Mouse (Mus musculus) hindbrain, embryonic 11.5 days (tissue): Measurements from ENCODE around the gene Kcna6. TPM values are rescaled to one million over a fixed set of nuclear protein-coding genes. Genes with fewer than 3 reads are reported as not detected.
A peak's percentile ranks its signal among the peaks of the same experiment; 100 is the strongest.

Source experiments
- ATAC-seq: fragments of 200-750 bp; cut with Nextera tagmentation; 2 replicates; pipeline ENCODE4 v1.8.0; 2017; ENCODE audit warnings: mild to moderate bottlenecking, moderate TSS enrichment, moderate library complexity; ENCODE audit not compliant: low FRiP score
- DNase-seq: peaks from one replicate; pipeline ENCODE4 v3.0.0-alpha.2; 2015; ENCODE audit warnings: low spot score
- H3K27ac ChIP-seq: fragments of 300-500 bp; sonication (generic); 2 replicates; pipeline ENCODE4 v1.5.1; 2014; ENCODE audit warnings: mild to moderate bottlenecking, low read depth, low read length
- H3K27me3 ChIP-seq: fragments of 300-500 bp; sonication (generic); 2 replicates; pipeline ENCODE4 v1.6.1; 2014; ENCODE audit warnings: mild to moderate bottlenecking, low read length, moderate library complexity, mixed read lengths; ENCODE audit not compliant: control insufficient read depth, insufficient read depth
- H3K36me3 ChIP-seq: fragments of 300-500 bp; sonication (generic); 2 replicates; pipeline ENCODE4 v1.6.1; 2014; ENCODE audit warnings: mild to moderate bottlenecking, low read length, moderate library complexity, mixed read lengths; ENCODE audit not compliant: control insufficient read depth, insufficient read depth
- H3K4me1 ChIP-seq: fragments of 300-500 bp; sonication (generic); replicated peaks from 2 replicates; pipeline ENCODE4 v1.6.1; 2014; ENCODE audit warnings: low read length, mixed read lengths; ENCODE audit not compliant: control insufficient read depth, insufficient read depth
- H3K4me2 ChIP-seq: fragments of 300-500 bp; sonication (generic); replicated peaks from 2 replicates; pipeline ENCODE4 v1.6.1; 2014; ENCODE audit warnings: mild to moderate bottlenecking, low read depth, low read length
- H3K4me3 ChIP-seq: fragments of 300-500 bp; sonication (generic); 2 replicates; pipeline ENCODE4 v1.5.1; 2014; ENCODE audit warnings: low read depth, low read length
- H3K9ac ChIP-seq: fragments of 300-500 bp; sonication (generic); 2 replicates; pipeline ENCODE4 v1.6.1; 2014; ENCODE audit warnings: low read depth, low read length
- H3K9me3 ChIP-seq: fragments of 300-500 bp; sonication (generic); 2 replicates; pipeline ENCODE4 v1.6.1; 2016; ENCODE audit warnings: low read length; ENCODE audit not compliant: control insufficient read depth
- WGBS: fragments of 180-500 bp; shearing (Covaris S2); extraction: QIAGEN DNeasy Blood & Tissue Kit; methylation state at CpG from one replicate; pipeline ENCODE4 v1.1.7; 2014; 5-methylcytosine and 5-hydroxymethylcytosine counted together
- polyA plus RNA-seq: library from polyadenylated mRNA; unstranded; fragments of >200 nt; fragmentation: Nextera tagmentation; extraction: Ambion mirVana; gene quantifications from 2 replicates; pipeline ENCODE4 v1.2.1, GENCODE M21; 2014

The Kcna6 gene
- polyA plus RNA-seq, 1 experiment from 2014 or later: 5.0 TPM

DNA sequence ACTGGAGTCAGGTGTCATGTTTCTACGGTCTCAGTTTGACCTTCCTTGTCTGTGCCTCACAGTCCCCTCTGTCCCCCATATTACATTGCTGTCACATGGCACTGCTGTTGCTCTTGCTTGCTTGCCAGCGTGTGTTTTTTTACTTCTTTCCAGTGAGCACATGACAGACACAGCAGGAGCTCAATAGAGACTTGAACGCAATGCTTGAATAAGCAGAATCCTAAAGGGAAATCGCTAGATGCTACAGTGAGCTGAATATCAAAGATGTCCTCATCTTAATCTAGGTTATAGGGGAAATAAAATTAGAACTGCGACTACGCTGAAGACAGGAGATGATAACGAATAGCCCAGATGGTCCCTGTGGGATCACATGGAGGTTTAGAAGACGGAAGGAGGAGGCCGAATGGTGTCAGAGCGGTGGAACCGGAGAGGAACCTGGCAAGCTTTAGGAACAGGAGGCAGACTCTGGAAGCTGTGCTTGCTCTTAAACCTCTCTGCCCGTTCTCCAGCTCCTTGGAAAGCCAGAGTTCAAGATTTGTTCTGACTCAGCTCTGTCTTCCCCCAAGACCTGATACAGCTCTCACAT lies 29.8 kb upstream of the Kcna6 start:
- no peaks in the 10 kb centered on the region for H3K4me1 ChIP-seq
- H3K9me3 ChIP-seq: no peaks in the 10 kb centered on the region
- H3K9ac ChIP-seq: no peak overlapping the region
- H3K4me3 ChIP-seq: no peak overlapping the region
- H3K27me3 ChIP-seq: no peaks in the 10 kb centered on the region
- no peak overlapping the region for H3K27ac ChIP-seq
- DNase-seq (no peak), ATAC-seq (no peak)
- WGBS: 70% methylated on average over 12 of the region's 12 CpGs
- no peaks in the 10 kb centered on the region for H3K36me3 ChIP-seq
- no peak overlapping the region for H3K4me2 ChIP-seq

DNA sequence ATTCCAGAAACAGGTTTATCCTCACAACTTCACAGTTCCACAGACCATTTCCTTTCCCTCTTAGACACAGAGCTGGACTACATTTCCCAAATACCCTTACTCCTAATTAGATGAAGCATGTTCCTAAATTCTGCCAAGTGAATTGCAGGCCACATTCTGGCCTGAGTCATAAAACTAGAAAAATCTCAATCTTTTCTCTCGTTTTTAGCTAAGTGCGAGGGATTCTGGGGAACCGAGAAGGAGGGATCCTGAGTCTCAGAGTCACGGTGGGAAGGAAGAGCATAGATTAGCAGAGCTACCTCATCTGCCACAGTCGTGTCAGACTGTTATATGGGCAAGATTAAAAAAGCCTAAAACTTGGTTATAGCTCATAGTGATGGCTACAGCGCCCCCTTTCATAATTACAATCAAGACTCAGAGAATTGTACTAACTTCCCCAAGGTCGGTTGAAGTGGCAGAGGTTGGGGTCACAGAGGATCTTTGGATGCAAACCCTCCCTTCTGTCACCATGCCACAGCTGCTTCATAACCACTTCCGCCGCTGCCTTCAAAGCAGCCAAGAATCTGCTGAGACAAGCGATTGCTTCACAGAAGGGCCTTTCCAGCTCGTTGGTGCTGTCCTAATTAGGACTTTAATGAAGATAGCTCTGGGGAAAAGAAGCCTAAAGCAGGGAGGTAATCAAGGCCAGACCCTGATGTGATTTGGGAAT lies 28.6 kb upstream of the Kcna6 start:
- no peaks in the 10 kb centered on the region for H3K36me3 ChIP-seq
- no peak overlapping the region for H3K4me3 ChIP-seq
- H3K27ac ChIP-seq: no peak overlapping the region
- H3K9me3 ChIP-seq: no peaks in the 10 kb centered on the region
- no peak for DNase-seq
- 73% methylated on average over 11 of the region's 11 CpGs for WGBS
- ATAC-seq: no peak
- no peaks in the 10 kb centered on the region for H3K27me3 ChIP-seq
- H3K9ac ChIP-seq: no peak overlapping the region
- H3K4me1 ChIP-seq: 0 out of 2 replicates have a peak, but pooled peaks cover 2% of the 10 kb centered on the region
- no peak overlapping the region for H3K4me2 ChIP-seq

DNA sequence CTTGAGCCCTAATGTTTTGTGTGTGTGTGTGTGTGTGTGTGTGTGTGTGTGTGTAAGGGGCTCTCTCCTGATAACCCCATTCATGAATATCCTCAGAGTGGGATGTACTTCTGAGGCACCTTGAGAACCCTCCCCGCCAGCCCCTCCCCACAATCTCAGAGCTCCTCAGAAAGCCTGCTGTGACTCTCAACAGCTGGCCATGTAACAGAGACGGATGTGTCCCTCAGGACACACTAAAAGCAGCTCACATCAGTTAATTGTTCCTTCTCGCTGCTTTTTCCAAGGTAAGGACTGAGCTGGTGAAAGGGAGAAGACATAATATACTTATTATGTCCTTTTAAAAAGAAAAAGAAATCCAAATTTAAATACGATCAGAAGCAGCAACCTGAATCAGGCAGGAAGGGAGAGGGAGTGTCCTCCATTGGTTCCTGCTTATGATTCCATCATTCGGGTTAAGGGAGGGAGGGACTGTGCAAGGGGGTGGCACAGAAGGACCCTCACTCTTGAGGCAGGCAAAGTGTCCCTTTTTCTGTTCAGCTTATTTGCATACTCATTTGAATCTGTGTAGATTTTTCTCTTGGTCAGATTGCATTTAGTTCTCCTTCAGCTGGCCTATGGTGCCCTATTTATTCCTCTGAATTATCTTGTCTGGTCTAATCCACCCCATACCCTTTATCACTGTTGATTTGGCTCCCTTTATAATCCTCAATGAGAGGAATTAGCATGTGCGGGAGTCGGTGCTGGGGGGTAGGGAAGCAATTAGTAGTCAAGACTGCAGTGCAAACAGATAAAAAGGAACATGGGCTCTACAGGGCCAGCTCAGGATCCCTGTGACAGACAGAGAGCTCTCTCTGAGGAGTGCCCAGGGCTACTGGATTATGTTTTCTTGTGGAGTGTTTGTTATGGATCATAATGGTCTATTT lies 27.4 kb upstream of the Kcna6 start:
- peak; percentile 81 for ATAC-seq

DNA sequence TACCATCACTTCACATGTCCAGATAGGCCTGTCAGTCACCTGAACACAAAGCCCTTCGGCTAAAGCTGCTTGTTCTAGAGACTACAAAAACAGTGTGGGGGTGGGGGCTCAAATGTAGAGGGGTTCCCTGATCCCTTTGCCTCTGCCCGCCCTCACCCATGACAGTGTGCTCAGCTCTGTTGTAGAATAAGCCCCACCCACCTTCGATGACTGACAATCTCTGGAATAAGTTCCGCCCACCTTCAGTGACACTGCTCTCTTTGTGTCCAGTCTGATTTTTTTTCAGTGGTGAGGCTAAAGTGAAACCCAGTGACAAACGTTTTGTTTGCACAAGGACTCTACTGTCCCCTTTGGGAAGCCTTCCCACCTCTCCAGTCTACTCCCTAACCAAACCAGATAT lies 26.1 kb upstream of the Kcna6 start:
- Histone ChIP-seq H3K4me3 (no peak overlapping the region), H3K27me3 (no peaks in the 10 kb centered on the region), H3K9ac (0 out of 2 replicates have a peak overlapping the region, but pooled peaks have one; percentile 7), H3K36me3 (no peaks in the 10 kb centered on the region), H3K4me2 (no peak overlapping the region), H3K9me3 (no peaks in the 10 kb centered on the region), H3K27ac (no peak overlapping the region; the same call in 1 of the 2 replicates), H3K4me1 (0 out of 2 replicates have a peak, but pooled peaks cover 2% of the 10 kb centered on the region)
- ATAC-seq: peak; percentile 54; the same call in 1 of the 2 replicates
- DNase-seq: peak; percentile 46
- 52% methylated on average over 5 of the region's 5 CpGs for WGBS

More for the DNA sequence above, 27.4 kb upstream of the Kcna6 start:
- H3K4me2 ChIP-seq: no peak overlapping the region; the same call in 1 of the 2 replicates
- no peak overlapping the region for H3K4me3 ChIP-seq
- H3K27me3 ChIP-seq: no peaks in the 10 kb centered on the region
- no peak overlapping the region for H3K9ac ChIP-seq
- peak overlapping the region; percentile 49 for H3K27ac ChIP-seq
- H3K9me3 ChIP-seq: no peaks in the 10 kb centered on the region
- 23% methylated on average over 7 of the region's 7 CpGs for WGBS
- H3K4me1 ChIP-seq: 0 out of 2 replicates have a peak, but pooled peaks cover 2% of the 10 kb centered on the region
- no peaks in the 10 kb centered on the region for H3K36me3 ChIP-seq
- peak; percentile 33 for DNase-seq

DNA sequence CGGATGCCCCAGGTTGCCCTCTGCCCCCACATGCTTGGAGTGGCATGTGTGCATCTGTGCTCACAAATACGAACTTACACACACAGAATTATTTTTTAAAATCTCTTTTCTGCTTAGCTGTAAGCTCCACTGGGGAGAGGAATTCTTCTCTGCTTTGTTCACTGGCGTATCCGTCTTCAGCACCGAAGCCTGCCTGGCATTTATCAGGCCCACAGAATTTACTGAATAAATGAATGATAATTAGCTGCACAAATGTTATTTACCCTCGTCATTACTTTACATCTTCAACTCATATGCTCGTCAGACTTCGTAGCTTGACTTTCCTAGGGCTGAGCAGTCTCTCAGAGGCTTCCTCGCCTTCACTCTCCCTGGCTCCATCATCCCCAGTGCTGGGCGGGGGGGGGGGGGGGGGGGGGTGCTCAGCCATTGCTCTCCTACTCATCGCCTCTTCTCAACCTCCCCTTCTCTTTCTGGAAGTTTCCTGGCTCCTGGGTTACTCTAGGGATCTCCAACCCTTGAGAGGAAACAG lies 24.2 kb upstream of the Kcna6 start:
- no peak for ATAC-seq
- H3K36me3 ChIP-seq: no peaks in the 10 kb centered on the region
- no peak overlapping the region for H3K4me2 ChIP-seq
- DNase-seq: no peak
- H3K4me3 ChIP-seq: no peak overlapping the region
- H3K9me3 ChIP-seq: no peaks in the 10 kb centered on the region
- H3K27me3 ChIP-seq: no peaks in the 10 kb centered on the region
- H3K4me1 ChIP-seq: 0 out of 2 replicates have a peak, but pooled peaks cover 2% of the 10 kb centered on the region
- 75% methylated on average over 10 of the region's 11 CpGs for WGBS
- no peak overlapping the region for H3K27ac ChIP-seq
- no peak overlapping the region for H3K9ac ChIP-seq

DNA sequence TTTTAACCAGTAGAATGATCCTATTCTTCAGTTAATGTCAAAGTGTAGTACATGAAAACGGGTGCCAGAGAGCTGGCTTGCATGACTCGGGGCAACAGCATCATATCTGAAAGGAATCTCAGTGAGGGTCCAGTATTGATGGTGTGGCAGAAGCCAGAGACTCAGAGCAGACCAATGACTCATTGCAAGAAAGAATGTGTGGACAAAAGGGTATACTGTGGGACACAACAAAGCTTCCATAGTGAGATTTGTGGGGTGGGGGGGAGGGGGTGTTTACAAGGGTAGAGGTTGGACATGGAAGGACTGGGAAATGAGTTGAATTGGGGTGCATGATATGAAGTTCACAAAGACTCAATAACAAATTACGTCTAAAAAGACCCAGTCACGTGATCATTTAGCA lies 20.9 kb upstream of the Kcna6 start:
- ATAC-seq: no peak
- H3K4me1 ChIP-seq: 0 out of 2 replicates have a peak, but pooled peaks cover 2% of the 10 kb centered on the region
- no peak overlapping the region for H3K4me2 ChIP-seq
- no peak overlapping the region for H3K4me3 ChIP-seq
- WGBS: 90% methylated on average over 4 of the region's 4 CpGs
- no peaks in the 10 kb centered on the region for H3K9me3 ChIP-seq
- H3K27ac ChIP-seq: no peak overlapping the region
- no peaks in the 10 kb centered on the region for H3K27me3 ChIP-seq
- no peak for DNase-seq
- H3K9ac ChIP-seq: no peak overlapping the region
- H3K36me3 ChIP-seq: no peaks in the 10 kb centered on the region

DNA sequence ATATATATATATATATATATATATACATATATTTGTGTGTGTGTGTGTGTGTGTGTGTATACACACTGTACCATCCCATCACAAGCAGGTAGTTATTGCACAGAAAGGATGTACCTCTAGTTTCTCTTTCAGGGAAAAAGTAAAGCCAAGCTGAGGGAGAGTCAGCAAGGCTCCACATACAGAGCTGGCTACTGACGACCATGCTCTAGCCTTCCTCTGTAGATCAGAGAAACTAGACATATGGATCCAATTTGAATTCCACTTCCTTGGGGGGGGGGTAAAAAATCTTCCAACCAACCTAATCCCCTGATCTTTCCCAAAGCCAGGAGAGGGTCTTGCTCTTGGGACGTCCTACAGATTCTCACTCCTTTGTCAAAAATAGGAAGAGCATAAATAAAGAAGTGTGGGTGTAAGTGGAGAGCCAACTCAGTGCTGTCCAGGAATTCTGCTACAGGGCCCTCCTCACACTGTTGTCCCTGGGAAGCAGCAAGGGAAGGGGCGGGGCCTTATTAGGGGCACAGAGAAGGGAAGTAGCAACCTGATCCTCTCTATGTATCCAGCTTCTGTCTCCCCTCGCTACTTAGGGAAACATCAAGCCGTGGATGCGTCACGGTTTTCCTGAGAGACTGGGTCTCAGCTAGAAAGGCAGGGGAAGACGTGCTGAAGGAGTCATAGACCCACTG lies 15.4 kb upstream of the Kcna6 start:
- no peak overlapping the region for H3K4me3 ChIP-seq
- H3K27ac ChIP-seq: no peak overlapping the region
- ATAC-seq (no peak), DNase-seq (peak; percentile 47)
- H3K4me2 ChIP-seq: no peak overlapping the region
- H3K36me3 ChIP-seq: no peaks in the 10 kb centered on the region
- H3K9me3 ChIP-seq: no peaks in the 10 kb centered on the region
- H3K9ac ChIP-seq: no peak overlapping the region
- WGBS: 33% methylated on average over 8 of the region's 8 CpGs
- H3K27me3 ChIP-seq: no peaks in the 10 kb centered on the region
- 0 out of 2 replicates have a peak, but pooled peaks cover 3% of the 10 kb centered on the region for H3K4me1 ChIP-seq

DNA sequence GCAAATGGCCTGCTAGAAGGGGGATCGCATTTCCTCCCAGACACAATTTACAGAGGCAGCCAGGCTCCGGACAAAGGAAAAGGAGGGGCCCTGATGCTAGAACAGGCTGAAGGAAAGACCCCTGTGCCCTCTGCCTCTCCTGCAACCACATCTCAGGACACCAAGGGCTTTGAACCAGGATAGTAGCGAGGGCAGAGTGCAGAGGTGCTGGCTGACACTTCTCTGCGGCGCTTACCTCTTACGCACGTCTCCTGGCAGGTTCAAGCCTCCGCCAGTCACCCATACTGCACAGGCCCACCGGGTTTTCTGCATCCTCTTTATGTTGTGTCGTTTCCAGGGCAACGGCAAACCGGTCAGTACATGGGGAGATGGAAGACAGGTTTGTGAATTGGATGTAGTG lies 12.0 kb upstream of the Kcna6 start:
- Histone ChIP-seq H3K9me3 (no peaks in the 10 kb centered on the region), H3K9ac (no peak overlapping the region), H3K36me3 (no peaks in the 10 kb centered on the region), H3K4me3 (no peak overlapping the region), H3K27me3 (no peaks in the 10 kb centered on the region), H3K4me2 (no peak overlapping the region), H3K27ac (peak overlapping the region; percentile 8; the same call in 1 of the 2 replicates), H3K4me1 (0 out of 2 replicates have a peak, but pooled peaks cover 3% of the 10 kb centered on the region)
- peak; percentile 44 for DNase-seq
- peak; percentile 68; the same call in 1 of the 2 replicates for ATAC-seq
- 36% methylated on average over 12 of the region's 12 CpGs for WGBS
